Mouse (Mus musculus) mouse embryonic stem cell (cell line): Measurements from ENCODE around the gene Gm10721.
"Not testable (repeated sequence)": the region's sequence is repeated elsewhere in the genome, so short reads cannot be mapped to it uniquely, and the experiment has no call there.

ENCODE experiments used
- in situ Hi-C, 2 experiments: fragments of 300-500 bp; cut with MboI; formaldehyde crosslinking; loops; 1 replicate in 1 of 2; 3 replicates in 1 of 2; pipeline ENCODE4 v1.14.3; 2019 to 2020; ENCODE audit warnings: low sequenced_read_pairs in 2 of 2, low pct_unique_long_range_greater_than_20kb in 1 of 2, mixed read lengths in 1 of 2; ENCODE audit not compliant: unreplicated experiment in 1 of 2

Gene Gm10721

GRCm38 (mm10) chr9:3012733-3013279 lies at the start of gene Gm10721:
Gene Gm10721 (plus strand): TSS chr9:3013140.
- in situ Hi-C loops, result not testable (repeated sequence)

DNA sequence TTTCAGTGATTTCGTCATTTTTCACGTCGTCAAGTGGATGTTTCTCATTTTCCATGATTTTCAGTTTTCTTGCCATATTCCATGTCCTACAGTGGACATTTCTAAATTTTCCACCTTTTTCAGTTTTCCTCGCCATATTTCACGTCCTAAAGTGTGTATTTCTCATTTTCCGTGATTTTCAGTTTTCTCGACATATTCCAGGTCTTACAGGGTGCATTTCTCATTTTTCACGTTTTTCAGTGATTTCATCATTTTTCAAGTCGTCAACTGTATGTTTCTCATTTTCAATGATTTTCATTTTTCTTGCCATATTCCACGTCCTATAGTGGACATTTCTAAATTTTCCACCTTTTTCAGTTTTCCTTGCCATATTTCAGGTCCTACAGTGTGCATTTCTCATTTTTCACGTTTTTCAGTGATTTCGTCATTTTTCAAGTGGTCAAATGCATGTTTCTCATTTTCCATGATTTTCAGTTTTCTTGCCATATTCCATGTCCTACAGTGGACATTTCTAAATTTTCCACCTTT lies 12.4 kb upstream of the Gm10721 start, which contains the start of gene Gm10722:
Gene Gm10722, plus strand, starts transcription at position 478 of the 528 bp plus-strand sequence.
- in situ Hi-C loops, result not testable (repeated sequence)

GRCm38 (mm10) chr9:3001006-3001405 lies 11.9 kb upstream of the Gm10721 start:
- in situ Hi-C loops, result not testable (repeated sequence)

DNA sequence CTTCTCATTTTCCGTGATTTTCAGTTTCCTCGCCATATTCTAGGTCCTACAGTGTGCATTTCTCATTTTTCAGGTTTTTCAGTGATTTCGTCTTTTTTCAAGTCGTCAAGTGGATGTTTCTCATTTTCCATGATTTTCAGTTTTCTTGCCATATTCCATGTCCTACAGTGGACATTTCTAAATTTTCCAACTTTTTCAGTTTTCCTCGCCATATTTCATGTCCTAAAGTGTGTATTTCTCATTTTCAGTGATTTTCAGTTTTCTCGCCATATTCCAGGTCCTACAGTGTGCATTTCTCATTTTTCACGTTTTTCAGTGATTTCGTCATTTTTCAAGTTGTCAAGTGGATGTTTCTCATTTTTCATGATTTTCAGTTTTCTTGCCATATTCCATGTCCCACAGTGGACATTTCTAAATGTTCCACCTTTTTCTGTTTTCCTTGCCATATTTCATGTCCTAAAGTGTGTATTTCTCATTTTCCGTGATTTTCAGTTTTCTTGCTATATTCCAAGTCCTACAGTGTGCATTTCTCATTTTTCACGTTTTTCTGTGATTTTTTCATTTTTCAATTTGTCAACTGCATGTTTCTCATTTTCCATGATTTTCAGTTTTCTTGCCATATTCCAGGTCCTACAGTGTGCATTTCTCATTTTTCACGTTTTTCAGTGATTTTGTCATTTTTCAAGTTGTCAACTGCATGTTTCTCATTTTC lies 10.8 kb upstream of the Gm10721 start:
- in situ Hi-C loops, result not testable (repeated sequence)

DNA sequence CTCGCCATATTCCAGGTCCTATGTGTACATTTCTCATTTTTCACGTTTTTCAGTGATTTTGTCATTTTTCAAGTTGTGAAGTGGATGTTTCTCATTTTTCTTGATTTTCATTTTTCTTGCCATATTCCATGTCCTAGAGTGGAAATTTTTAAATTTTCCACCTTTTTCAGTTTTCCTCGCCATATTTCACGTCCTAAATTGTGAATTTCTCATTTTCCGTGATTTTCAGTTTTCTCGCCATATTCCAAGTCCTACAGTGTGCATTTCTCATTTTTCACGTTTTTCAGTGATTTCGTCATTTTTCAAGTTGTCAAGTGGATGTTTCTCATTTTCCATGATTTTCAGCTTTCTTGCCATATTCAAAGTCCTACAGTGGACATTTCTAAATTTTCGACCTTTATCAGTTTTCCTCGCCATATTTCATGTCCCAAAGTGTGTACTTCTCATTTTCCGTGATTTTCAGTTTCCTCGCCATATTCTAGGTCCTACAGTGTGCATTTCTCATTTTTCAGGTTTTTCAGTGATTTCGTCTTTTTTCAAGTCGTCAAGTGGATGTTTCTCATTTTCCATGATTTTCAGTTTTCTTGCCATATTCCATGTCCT lies 10.0 kb upstream of the Gm10721 start, which contains the start of gene Gm11168:
Gene Gm11168, plus strand, starts transcription at position 553 of the 603 bp plus-strand sequence.
- in situ Hi-C loops, result not testable (repeated sequence)

GRCm38 (mm10) chr9:3006179-3006578 lies 6.8 kb upstream of the Gm10721 start:
- in situ Hi-C loops, result not testable (repeated sequence)

DNA sequence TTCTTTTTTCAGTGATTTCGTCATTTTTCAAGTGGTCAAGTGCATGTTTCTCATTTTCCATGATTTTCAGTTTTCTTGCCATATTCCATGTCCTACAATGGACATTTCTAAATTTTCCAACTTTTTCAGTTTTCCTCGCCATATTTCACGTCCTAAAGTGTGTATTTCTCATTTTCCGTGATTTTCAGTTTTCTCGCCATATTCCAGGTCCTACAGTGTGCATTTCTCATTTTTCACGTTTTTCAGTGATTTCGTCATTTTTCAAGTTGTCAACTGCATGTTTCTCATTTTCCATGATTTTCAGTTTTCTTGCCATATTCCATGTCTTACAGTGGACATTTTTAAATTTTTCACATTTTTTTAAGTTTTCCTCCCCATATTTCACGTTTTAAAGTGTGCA lies 6.3 kb upstream of the Gm10721 start:
- in situ Hi-C loops, result not testable (repeated sequence)

DNA sequence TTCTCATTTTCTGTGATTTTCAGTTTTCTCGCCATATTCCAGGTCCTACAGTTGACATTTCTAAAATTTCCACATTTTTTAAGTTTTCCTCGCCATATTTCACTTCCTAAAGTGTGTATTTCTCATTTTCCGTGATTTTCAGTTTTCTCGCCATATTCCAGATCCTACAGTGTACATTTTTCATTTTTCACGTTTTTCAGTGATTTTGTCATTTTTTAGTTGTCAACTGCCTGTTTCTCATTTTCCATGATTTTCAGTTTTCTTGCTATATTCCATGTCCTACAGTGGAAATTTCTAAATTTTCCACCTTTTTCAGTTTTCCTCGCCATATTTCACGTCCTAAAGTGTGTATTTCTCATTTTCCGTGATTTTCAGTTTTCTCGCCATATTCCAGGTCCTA lies 5.7 kb upstream of the Gm10721 start:
- in situ Hi-C loops, result not testable (repeated sequence)

GRCm38 (mm10) chr9:3009331-3009730 lies 3.6 kb upstream of the Gm10721 start:
- in situ Hi-C loops, result not testable (repeated sequence)

DNA sequence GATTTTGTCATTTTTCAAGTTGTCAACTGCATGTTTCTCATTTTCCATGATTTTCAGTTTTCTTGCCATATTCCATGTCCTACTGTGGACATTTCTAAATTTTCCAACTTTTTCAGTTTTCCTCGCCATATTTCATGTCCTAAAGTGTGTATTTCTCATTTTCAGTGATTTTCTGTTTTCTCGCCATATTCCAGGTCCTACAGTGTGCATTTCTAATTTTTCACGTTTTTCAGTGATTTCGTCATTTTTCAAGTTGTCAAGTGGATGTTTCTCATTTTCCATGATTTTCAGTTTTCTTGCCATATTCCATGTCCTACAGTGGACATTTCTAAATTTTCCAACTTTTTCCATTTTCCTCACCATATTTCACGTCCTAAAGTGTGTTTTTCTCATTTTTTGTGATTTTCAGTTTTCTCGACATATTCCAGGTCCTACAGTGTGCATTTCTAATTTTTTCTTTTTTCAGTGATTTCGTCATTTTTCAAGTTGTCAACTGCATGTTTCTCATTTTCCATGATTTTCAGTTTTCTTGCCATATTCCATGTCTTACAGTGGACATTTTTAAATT lies 802 bp upstream of the Gm10721 start:
- in situ Hi-C loops, result not testable (repeated sequence)

GRCm38 (mm10) chr9:3015354-3015753 lies 2.4 kb downstream of the Gm10721 start, which contains the start of gene Gm10720:
Gene Gm10720 (plus strand): TSS chr9:3015654.
- in situ Hi-C loops, result not testable (repeated sequence)

- in situ Hi-C loops, result not testable (repeated sequence)
Observed at GRCm38 (mm10) chr9:3015896-3016295, 3.0 kb downstream of the Gm10721 start.

- in situ Hi-C loops, result not testable (repeated sequence)
Observed at GRCm38 (mm10) chr9:3017108-3017507, 4.2 kb downstream of the Gm10721 start, which contains the start of gene Gm10719. Gene Gm10719 (plus strand): TSS chr9:3017408.

- in situ Hi-C loops, result not testable (repeated sequence)
Observed at GRCm38 (mm10) chr9:3018944-3019343, 6.0 kb downstream of the Gm10721 start.

DNA sequence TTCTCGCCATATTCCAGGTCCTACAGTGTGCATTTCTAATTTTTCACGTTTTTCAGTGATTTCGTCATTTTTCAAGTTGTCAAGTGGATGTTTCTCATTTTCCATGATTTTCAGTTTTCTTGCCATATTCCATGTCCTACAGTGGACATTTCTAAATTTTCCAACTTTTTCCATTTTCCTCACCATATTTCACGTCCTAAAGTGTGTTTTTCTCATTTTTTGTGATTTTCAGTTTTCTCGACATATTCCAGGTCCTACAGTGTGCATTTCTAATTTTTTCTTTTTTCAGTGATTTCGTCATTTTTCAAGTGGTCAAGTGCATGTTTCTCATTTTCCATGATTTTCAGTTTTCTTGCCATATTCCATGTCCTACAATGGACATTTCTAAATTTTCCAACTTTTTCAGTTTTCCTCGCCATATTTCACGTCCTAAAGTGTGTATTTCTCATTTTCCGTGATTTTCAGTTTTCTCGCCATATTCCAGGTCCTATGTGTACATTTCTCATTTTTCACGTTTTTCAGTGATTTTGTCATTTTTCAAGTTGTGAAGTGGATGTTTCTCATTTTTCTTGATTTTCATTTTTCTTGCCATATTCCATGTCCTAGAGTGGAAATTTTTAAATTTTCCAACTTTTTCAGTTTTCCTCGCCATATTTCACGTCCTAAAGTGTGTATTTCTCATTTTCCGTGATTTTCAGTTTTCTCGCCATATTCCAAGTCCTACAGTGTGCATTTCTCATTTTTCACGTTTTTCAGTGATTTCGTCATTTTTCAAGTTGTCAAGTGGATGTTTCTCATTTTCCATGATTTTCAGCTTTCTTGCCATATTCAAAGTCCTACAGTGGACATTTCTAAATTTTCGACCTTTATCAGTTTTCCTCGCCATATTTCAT lies 7.1 kb downstream of the Gm10721 start:
- in situ Hi-C loops, result not testable (repeated sequence)

DNA sequence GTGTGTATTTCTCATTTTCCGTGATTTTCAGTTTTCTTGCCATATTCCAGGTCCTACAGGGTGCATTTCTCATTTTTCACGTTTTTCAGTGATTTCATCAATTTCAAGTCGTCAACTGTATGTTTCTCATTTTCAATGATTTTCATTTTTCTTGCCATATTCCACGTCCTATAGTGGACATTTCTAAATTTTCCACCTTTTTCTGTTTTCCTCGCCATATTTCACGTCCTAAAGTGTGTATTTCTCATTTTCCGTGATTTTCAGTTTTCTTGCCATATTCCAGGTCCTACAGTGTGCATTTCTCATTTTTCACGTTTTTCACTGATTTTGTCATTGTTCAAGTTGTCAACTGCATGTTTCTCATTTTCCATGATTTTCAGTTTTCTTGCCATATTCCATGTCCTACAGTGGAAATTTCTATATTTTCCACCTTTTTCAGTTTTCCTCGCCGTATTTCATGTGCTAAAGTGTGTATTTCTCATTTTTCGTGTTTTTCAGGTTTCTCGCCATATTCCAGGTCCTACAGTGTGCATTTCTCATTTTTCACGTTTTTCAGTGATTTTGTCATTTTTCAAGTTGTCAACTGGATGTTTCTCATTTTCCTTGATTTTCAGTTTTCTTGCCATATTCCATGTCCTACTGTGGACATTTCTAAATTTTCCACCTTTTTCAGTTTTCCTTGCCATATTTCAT lies 9.5 kb downstream of the Gm10721 start:
- in situ Hi-C loops, result not testable (repeated sequence)

- in situ Hi-C loops, result not testable (repeated sequence)
Observed at GRCm38 (mm10) chr9:3023312-3023984, 10.5 kb downstream of the Gm10721 start, which contains the start of gene Gm10718. Gene Gm10718 (plus strand): TSS chr9:3023547.
